Mouse (Mus musculus) brain, embryonic 14.5 days (tissue): ENCODE measurements around the gene Cep72. TPM values are rescaled to one million over a fixed set of nuclear protein-coding genes. Genes with fewer than 3 reads are reported as not detected.
A peak's percentile ranks its signal among the peaks of the same experiment; 100 is the strongest.

Source experiments
- DNase-seq: peaks from one replicate; pipeline ENCODE4 v3.0.0-alpha.2; 2011; ENCODE audit warnings: low read depth
- CTCF ChIP-seq: fragments of 200-500 bp; IDR thresholded peaks from 2 replicates; pipeline ENCODE4 v1.5.1; 2012; ENCODE audit warnings: inconsistent platforms, mild to moderate bottlenecking, moderate library complexity, borderline replicate concordance; ENCODE audit not compliant: insufficient read depth, insufficient read length; ENCODE audit errors: extremely low read depth
- POLR2A ChIP-seq: fragments of 200-500 bp; IDR thresholded peaks from 2 replicates; pipeline ENCODE4 v1.6.1; 2012; ENCODE audit warnings: mild to moderate bottlenecking, inconsistent platforms, borderline replicate concordance; ENCODE audit not compliant: poor library complexity, insufficient read depth, insufficient read length, severe bottlenecking; ENCODE audit errors: extremely low read depth
- polyA plus RNA-seq: library from polyadenylated mRNA; depleted of rRNA; stranded (reverse); fragments of >200 nt; gene quantifications from 2 replicates; pipeline ENCODE4 v1.2.3, GENCODE M21; 2012

Gene Cep72
- polyA plus RNA-seq, 1 experiment = 9.1 TPM

DNA sequence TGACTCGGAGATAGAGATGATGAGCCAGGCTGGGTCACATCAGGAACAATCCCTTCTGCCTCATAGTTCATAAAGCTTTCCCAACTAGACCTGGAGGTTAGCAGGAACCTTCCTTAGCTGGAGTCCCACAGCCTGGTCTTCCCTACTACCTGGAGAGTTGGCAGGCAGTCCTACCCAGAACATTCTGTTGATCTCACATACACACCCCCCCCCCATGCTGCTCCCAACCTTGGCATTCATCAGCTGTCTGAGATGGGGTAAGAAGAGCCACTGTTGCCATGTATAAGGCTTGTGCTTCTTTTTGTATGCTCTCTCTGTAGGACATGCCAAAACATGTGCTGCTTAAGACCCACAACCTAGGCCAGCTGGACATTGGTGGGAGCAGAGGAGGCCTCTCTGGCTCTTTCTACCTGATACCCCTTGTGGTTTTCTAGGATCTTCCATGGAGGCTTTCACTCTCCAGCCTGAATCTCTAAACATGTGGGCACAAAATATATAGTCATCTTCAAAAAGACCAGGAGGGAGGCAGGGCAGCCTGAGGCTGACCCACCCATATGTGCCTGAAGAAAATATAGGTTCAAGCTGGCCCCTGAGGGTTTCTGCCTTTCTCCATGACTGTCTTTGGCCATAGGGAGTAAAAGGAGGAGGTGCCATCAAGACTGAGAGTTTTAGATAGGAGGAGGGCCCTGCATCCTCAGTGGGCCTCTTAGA, 1.4 kb upstream of the Cep72 start:
- DNase-seq = no peak
- TF ChIP-seq POLR2A = no peak
- TF ChIP-seq CTCF = no peak

- peak; percentile 5 for DNase-seq
- TF ChIP-seq POLR2A (no peak), CTCF (no peak)
Measured at GRCm38 (mm10) chr13:74062378-74063128, 454 bp upstream of the Cep72 start.

GRCm38 (mm10) chr13:74058081-74058480, 4.0 kb downstream of the Cep72 start:
- DNase-seq = no peak
- TF ChIP-seq POLR2A (no peak), CTCF (no peak)

DNA sequence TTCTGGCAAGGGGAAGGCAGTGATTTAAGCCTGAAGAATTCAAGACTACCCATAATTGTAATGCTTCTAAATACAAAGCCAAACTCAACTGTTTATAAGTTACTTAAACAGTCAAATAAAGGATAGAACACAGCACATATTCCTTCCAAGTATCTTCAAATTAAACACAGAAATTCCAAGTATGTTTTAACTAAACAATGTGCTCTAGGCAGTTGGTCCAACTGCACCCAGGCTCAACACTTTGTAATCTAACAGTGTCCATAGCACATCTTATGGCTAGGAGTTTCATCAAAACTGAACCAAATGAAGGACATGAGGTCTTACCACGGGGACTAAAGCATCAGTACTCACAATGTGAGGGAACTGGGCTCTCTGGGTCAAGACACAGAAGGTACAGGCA, 5.9 kb downstream of the Cep72 start:
- no peak for DNase-seq
- TF ChIP-seq CTCF (no peak), POLR2A (no peak)

DNA sequence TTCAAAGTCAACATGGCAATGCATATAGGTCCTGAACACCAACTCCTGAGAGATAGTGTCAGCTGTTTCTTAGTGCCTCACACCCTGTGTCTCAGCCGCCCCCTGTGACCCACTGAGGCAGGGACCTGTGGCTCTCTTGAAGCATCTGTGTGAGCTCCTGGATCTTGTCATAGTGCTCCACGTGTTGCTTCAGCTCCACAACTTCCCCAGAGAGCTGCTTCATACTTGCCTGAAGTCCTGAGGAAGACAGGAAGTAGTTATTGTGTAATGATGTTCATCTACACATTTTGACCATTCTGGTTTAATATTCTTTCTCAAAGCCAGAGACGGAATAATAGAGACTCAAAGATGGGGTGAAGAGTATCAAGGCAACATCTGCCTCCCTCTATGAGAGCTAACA, 22.2 kb downstream of the Cep72 start:
- no peak for DNase-seq
- TF ChIP-seq CTCF = no peak
- no peak for TF ChIP-seq POLR2A

DNA sequence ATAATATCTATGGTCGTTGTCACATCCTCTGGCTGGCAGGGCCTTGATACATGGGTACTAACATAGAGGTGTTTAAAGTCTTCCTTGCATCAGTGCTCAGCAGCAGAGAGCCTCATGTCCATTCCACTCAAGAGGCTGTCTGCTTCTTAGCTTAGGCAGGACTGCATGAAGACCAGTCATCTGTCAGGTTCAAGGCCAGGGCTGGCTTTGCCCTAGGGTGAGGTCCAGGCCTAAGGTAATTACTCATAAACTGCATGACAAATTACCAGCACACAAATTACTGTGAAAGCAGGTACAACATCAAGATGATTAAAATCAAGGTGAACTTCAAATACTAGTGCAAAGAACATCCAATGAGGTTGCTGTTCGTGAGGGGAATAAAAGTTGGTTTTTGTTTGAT, 26.3 kb downstream of the Cep72 start:
- TF ChIP-seq POLR2A (no peak), CTCF (no peak)
- DNase-seq = no peak

DNA sequence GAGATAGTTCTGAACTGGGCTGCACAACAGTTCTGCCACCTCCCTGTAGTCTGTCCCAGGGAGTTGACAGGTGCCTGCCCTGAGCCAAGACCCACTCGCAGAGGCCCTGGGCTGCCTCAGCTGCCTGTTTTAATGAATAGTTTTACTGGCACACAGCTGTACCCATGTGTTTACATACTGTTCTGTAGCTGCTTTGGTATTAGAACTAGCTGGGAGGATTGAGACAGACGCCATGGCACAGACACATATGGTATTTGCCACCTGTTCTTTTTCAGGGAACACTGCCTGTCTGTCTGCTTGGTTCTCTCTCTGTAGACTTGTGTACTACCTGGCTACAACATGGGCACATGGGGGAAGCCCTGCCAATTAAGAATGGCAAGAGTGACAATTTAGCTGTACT, 27.3 kb downstream of the Cep72 start:
- no peak for TF ChIP-seq CTCF
- no peak for TF ChIP-seq POLR2A
- DNase-seq = peak; percentile 62

DNA sequence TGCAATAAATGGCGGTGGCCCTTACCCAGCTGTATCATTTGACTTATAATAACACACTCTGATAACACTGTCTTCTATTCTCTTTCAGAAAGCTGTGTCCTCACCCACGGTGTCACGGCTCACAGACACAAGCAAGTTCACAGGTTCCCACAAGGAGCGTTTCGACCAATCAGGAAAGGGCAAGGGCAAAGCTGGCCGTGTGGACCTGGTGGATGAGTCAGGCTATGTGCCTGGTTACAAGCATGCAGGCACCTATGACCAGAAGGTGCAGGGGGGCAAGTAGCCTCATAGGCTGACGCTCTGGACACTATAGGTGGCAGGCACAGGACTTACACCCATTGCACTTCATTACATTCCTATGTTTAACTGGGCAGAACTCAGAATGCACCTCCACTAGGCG, 31.0 kb downstream of the Cep72 start:
- DNase-seq = no peak
- TF ChIP-seq POLR2A (no peak), CTCF (no peak)

DNA sequence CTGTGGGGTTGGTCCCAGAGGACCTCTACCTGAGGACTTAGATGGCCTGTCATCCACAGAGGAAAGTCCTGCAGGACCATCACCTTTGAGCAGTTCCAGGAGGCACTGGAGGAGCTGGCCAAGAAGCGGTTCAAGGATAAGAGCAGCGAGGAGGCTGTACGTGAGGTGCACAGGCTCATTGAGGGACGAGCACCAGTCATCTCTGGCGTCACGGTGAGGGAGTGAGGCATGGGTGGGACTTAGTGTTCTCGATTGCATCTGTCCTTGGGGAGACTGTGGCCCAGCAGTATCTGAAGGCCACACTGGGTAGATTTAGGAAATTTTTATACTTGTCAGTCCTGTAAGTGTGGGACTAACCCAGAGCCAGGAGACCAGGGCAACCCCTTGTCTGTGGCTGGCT, 31.4 kb downstream of the Cep72 start:
- TF ChIP-seq POLR2A (no peak), CTCF (no peak)

DNA sequence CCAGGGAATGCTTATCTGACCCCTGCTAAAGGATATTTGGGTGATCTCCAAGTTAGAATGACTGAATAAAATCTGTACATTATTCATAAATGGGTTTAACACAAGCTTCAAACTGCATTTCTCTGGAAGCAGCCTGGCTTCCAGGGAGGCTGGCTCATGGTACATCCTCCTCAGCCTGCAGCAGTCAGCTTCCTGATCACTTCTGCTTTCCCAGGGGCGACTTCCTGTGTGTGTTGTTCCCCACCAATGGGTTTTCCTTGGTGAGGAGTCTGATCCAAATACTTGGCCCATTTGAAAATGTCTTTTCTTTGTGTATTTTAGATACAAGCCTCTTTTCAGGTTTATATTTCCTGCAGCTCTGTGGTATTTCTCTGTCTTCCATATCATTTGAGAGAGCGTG, 33.1 kb downstream of the Cep72 start:
- TF ChIP-seq POLR2A (no peak), CTCF (no peak)

More for the DNA sequence above, 31.4 kb downstream of the Cep72 start:
- DNase-seq = no peak

GRCm38 (mm10) chr13:74028116-74028515, 34.0 kb downstream of the Cep72 start:
- no peak for TF ChIP-seq CTCF
- no peak for TF ChIP-seq POLR2A
- DNase-seq = no peak

More for the DNA sequence above, 33.1 kb downstream of the Cep72 start:
- DNase-seq = no peak

GRCm38 (mm10) chr13:74026215-74026614, 35.9 kb downstream of the Cep72 start:
- TF ChIP-seq POLR2A (no peak), CTCF (peak; percentile 67; the same call in 1 of the 2 replicates)
- peak; percentile 61 for DNase-seq
